Mouse (Mus musculus) CD4-positive, CD25-positive, alpha-beta regulatory T cell, adult 4 months (primary cell): ENCODE measurements around the gene Pllp. TPM values are rescaled to one million over a fixed set of nuclear protein-coding genes. Genes with fewer than 3 reads are reported as not detected.

Experiments used
- ATAC-seq: one replicate; pipeline ENCODE4 v1.8.0; 2017
- polyA plus RNA-seq, 2 experiments: library from polyadenylated mRNA; unstranded; fragments of 100-300 nt; shearing (Covaris generic); gene quantifications; one replicate each; pipeline ENCODE4 v1.2.1; 2017

The Pllp gene
- polyA plus RNA-seq, 2 experiments from 2014 or later = 0.47 TPM; not detected in 1

- no peak for ATAC-seq
These were observed 49.9 kb downstream of the Pllp start for GRCm38 (mm10) chr8:94646165-94646564.

- no peak for ATAC-seq
These were observed 50.9 kb downstream of the Pllp start for GRCm38 (mm10) chr8:94645202-94645601.

DNA sequence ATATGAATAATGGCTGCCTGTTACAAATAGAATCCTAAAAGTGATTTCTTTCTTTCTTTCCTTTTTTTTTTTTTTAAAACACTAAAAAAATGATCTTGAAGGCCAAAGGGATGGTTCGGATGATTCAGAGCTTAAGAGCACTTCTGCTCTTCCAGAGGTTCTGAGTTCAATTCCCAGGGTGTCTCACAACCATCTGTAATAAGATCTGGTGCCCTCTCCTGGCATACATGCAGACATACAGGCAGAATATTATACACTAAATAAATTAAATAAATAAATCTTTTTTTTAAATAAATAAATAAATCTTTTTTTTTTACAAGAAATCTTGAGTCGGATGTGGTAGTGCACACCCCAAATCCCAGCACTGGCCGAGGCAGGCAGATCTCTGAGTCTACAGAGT is 54.1 kb downstream of the Pllp start:
- ATAC-seq = no peak

- no peak for ATAC-seq
These were observed 54.9 kb downstream of the Pllp start for GRCm38 (mm10) chr8:94641183-94641582.

GRCm38 (mm10) chr8:94634211-94634610 is 61.9 kb downstream of the Pllp start:
- peak; percentile 96 for ATAC-seq

- peak; percentile 50 for ATAC-seq
These were observed 62.4 kb downstream of the Pllp start for GRCm38 (mm10) chr8:94633564-94634194.

Other genes starting within 250 kb of the Pllp start
- gene Cpne2, start 163.3 kb downstream of the Pllp start, polyA plus RNA-seq = under 1 TPM; 0.39 to 0.92 TPM
- gene Rspry1, start 94.3 kb downstream of the Pllp start, polyA plus RNA-seq = 10 to 100 TPM; 25.3 to 29.6 TPM
- gene Fam192a, start 94.3 kb downstream of the Pllp start, polyA plus RNA-seq = 10 to 100 TPM; 80.6 to 84.1 TPM
- 10 to 100 TPM; 22.2 to 28.4 TPM for gene Arl2bp, start 29.7 kb downstream of the Pllp start, polyA plus RNA-seq
- gene Ccl22, start 49.3 kb upstream of the Pllp start, polyA plus RNA-seq = not detected
- gene Cx3cl1, start 75.7 kb upstream of the Pllp start, polyA plus RNA-seq = not detected
- gene Ccl17, start 114.2 kb upstream of the Pllp start, polyA plus RNA-seq = not detected
- 10 to 100 TPM; 45.6 to 67.5 TPM for gene Coq9, start 142.0 kb upstream of the Pllp start, polyA plus RNA-seq
- 100 to 1,000 TPM in 1 of 2 experiments, 10 to 100 TPM in 1; 79.2 to 108 TPM for gene Ciapin1, start 142.1 kb upstream of the Pllp start, polyA plus RNA-seq
- 100 to 1,000 TPM in 1 of 2 experiments, 10 to 100 TPM in 1; 87.2 to 106 TPM for gene Polr2c, start 161.2 kb upstream of the Pllp start, polyA plus RNA-seq
- 1 to 10 TPM in 1 of 2 experiments, under 1 TPM in 1; 0.92 to 1.1 TPM for gene Dok4, start 180.1 kb upstream of the Pllp start, polyA plus RNA-seq
- not detected for gene Ccdc102a, start 221.8 kb upstream of the Pllp start, polyA plus RNA-seq
- gene Adgrg5, start 227.4 kb upstream of the Pllp start, polyA plus RNA-seq = 1 to 10 TPM in 1 of 2 experiments, under 1 TPM in 1; 0.97 to 1.4 TPM